Mouse (Mus musculus): Measurements from ENCODE around the gene Wdr11.

DNA sequence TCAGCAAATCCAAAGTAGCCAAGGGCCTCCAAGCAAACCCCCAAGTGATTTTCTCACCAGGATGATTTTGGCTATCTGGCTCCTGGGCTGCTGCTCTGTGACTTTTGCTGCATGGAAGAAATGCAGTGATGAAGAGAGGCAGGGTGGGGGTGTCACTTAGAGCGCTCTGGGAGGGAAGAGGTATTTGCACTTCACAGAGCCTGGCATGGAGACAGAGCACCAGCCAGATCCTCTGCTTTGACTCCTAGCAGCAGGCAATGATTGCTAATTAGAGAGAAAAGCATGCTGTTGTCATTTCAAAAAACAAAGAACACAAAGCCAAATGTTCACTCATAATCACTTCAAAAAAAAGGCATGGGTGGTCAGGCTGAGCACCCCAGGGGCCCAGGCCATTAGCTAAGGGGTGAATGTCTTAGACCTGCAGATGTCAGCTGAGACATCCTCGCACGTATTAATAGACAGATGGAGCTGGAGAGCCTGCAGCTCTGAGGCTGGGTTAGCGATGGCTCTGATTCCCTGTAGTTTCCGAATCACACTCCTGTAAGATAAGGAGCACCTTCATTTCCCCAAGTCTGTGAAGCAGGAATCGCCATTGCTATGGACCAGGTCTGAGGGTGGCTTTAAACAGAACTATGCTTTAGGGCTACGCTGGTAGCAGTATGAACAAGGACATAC, 16.4 kb upstream of the Wdr11 start:
- TF ChIP-seq NELFE (IDR thresholded peaks at IDR 0.05; ENCODE audit: low read depth, low read length) (no peak), MXI1 (IDR thresholded peaks at IDR 0.05; ENCODE audit: low read depth, low read length) (no peak), ZKSCAN1 (IDR thresholded peaks at IDR 0.05; ENCODE audit: low read depth, low read length) (no peak), POLR2A (IDR thresholded peaks at IDR 0.05; ENCODE audit: control insufficient read depth in 1 of 2, insufficient read depth in 1 of 2, low read depth in 1 of 2, low read length in 2 of 2, poor library complexity in 1 of 2) (no peak), SIN3A (IDR thresholded peaks at IDR 0.05; ENCODE audit: low read length) (no peak), GATA1 (IDR thresholded peaks at IDR 0.05; ENCODE audit: low read depth, low read length) (no peak), TBP (IDR thresholded peaks at IDR 0.05; ENCODE audit: low read depth, low read length) (no peak)
